Mouse (Mus musculus): ENCODE results near the gene Crk.

DNA sequence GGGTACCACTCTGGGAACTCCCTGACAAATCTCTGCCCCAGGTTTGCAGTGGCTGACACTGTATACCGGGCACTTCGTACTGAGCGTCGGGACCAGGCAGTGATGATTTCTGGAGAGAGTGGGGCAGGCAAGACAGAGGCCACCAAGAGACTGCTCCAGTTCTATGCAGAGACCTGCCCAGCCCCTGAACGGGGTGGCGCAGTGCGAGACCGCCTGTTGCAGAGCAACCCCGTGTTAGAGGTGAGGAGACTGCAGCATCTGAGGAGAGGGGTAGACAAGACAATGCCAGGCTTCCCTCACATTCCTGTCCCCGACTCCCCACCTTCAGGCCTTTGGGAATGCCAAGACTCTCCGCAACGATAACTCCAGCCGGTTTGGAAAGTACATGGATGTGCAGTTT lies 20.7 kb upstream of the Crk start:
- no peak for TF ChIP-seq POLR2A (IDR thresholded peaks at IDR 0.05; ENCODE audit: insufficient read depth, low read depth, low read length)
- TF ChIP-seq CTCF (IDR thresholded peaks at IDR 0.05; ENCODE audit: insufficient read depth, low read depth, low read length): no peak

Data from olfactory bulb, adult 2 months (tissue).